Mouse (Mus musculus) adrenal gland, adult 2 months (tissue): ENCODE measurements around the gene BC029722. TPM values are rescaled to one million over a fixed set of nuclear protein-coding genes. Genes with fewer than 3 reads are reported as not detected.

Source experiments
- DNase-seq: peaks from one replicate; pipeline ENCODE4 v3.0.0; 2021
- polyA plus RNA-seq: library from polyadenylated mRNA; depleted of rRNA; stranded (reverse); fragments of >200 nt; gene quantifications from 2 replicates; pipeline ENCODE4 v1.2.3, GENCODE M21; 2012; rRNA removed
- total RNA-seq, 2 experiments: library from RNA; stranded (reverse); gene quantifications; 2 replicates each; pipeline ENCODE4 v1.2.3; 2021

Gene BC029722
- total and polyA plus RNA-seq, 3 experiments = 235 to 733 (median 249) TPM

GRCm38 (mm10) chr2:155779066-155779465 lies 40.2 kb downstream of the BC029722 start:
- no peak for DNase-seq

GRCm38 (mm10) chr2:155778004-155778403 lies 41.2 kb downstream of the BC029722 start:
- DNase-seq = no peak

GRCm38 (mm10) chr2:155777688-155777985 lies 41.6 kb downstream of the BC029722 start:
- DNase-seq = no peak

- DNase-seq = no peak
Observed at GRCm38 (mm10) chr2:155776824-155777687, 42.2 kb downstream of the BC029722 start.

- DNase-seq = peak; percentile 83
Observed at GRCm38 (mm10) chr2:155775685-155776263, 43.5 kb downstream of the BC029722 start.

GRCm38 (mm10) chr2:155774927-155775684 lies 44.1 kb downstream of the BC029722 start, which contains the start of gene Mmp24:
Gene Mmp24, plus strand, starts transcription at chr2:155775342.
- no peak for DNase-seq

GRCm38 (mm10) chr2:155774261-155774926 lies 44.8 kb downstream of the BC029722 start:
- DNase-seq = no peak

GRCm38 (mm10) chr2:155773664-155774063 lies 45.6 kb downstream of the BC029722 start:
- DNase-seq = no peak

Other genes with a start within 250 kb of the BC029722 start
- gene Gss, start 226.6 kb downstream of the BC029722 start, total RNA-seq = 10 to 100 TPM; 53.7 to 98.5 TPM
- gene Gss, start 226.6 kb downstream of the BC029722 start, polyA plus RNA-seq = 67.6 and 101 TPM in 2 replicates
- under 1 TPM; 0.10 to 0.20 TPM for gene Myh7b, start 208.2 kb downstream of the BC029722 start, total RNA-seq
- 0.40 TPM in 1 of 2 replicates, not detected in the other for gene Myh7b, start 208.2 kb downstream of the BC029722 start, polyA plus RNA-seq
- 100 to 1,000 TPM; 125 to 152 TPM for gene Trpc4ap, start 127.0 kb downstream of the BC029722 start, total RNA-seq
- 205 and 228 TPM in 2 replicates for gene Trpc4ap, start 127.0 kb downstream of the BC029722 start, polyA plus RNA-seq
- gene Edem2, start 90.0 kb downstream of the BC029722 start, total RNA-seq = 10 to 100 TPM; 43.3 to 45.9 TPM
- 75.3 and 82.1 TPM in 2 replicates for gene Edem2, start 90.0 kb downstream of the BC029722 start, polyA plus RNA-seq
- gene Gm17581, start 83.6 kb downstream of the BC029722 start, total RNA-seq = not detected
- not detected in 2 replicates for gene Gm17581, start 83.6 kb downstream of the BC029722 start, polyA plus RNA-seq
- gene Procr, start 68.3 kb downstream of the BC029722 start, total RNA-seq = 10 to 100 TPM; 64.5 to 66.2 TPM
- 14.8 and 19.2 TPM in 2 replicates for gene Procr, start 68.3 kb downstream of the BC029722 start, polyA plus RNA-seq
- 1 to 10 TPM; 1.2 to 1.9 TPM for gene Mmp24, start 44.1 kb downstream of the BC029722 start, total RNA-seq
- 1.4 and 2.0 TPM in 2 replicates for gene Mmp24, start 44.1 kb downstream of the BC029722 start, polyA plus RNA-seq
- 100 to 1,000 TPM; 145 to 164 TPM for gene Eif6, start 7.5 kb upstream of the BC029722 start, total RNA-seq
- 183 and 185 TPM in 2 replicates for gene Eif6, start 7.5 kb upstream of the BC029722 start, polyA plus RNA-seq
- gene Fam83c, start 15.4 kb upstream of the BC029722 start, total RNA-seq = under 1 TPM in 1 of 2 experiments, not detected in 1; 0.10 TPM
- 0.03 and 0.04 TPM in 2 replicates for gene Fam83c, start 15.4 kb upstream of the BC029722 start, polyA plus RNA-seq
- 100 to 1,000 TPM; 103 to 138 TPM for gene Uqcc1, start 110.9 kb upstream of the BC029722 start, total RNA-seq
- gene Uqcc1, start 110.9 kb upstream of the BC029722 start, polyA plus RNA-seq = 20.3 and 25.0 TPM in 2 replicates
- gene Gm15557, start 121.3 kb upstream of the BC029722 start, total RNA-seq = not detected
- not detected in 2 replicates for gene Gm15557, start 121.3 kb upstream of the BC029722 start, polyA plus RNA-seq
- gene Gdf5, start 125.9 kb upstream of the BC029722 start, total RNA-seq = 1 to 10 TPM in 1 of 2 experiments, under 1 TPM in 1; 0.14 to 1.7 TPM
- 0.31 and 0.39 TPM in 2 replicates for gene Gdf5, start 125.9 kb upstream of the BC029722 start, polyA plus RNA-seq
- gene Cep250, start 137.0 kb upstream of the BC029722 start, total RNA-seq = 10 to 100 TPM in 1 of 2 experiments, 1 to 10 TPM in 1; 6.1 to 11.9 TPM
- 5.2 and 9.4 TPM in 2 replicates for gene Cep250, start 137.0 kb upstream of the BC029722 start, polyA plus RNA-seq
- gene 6430550D23Rik, start 188.6 kb upstream of the BC029722 start, total RNA-seq = 1 to 10 TPM; 2.7 to 2.8 TPM
- gene 6430550D23Rik, start 188.6 kb upstream of the BC029722 start, polyA plus RNA-seq = 1.9 and 2.6 TPM in 2 replicates
- 100 to 1,000 TPM; 237 to 261 TPM for gene Ergic3, start 188.6 kb upstream of the BC029722 start, total RNA-seq
- gene Ergic3, start 188.6 kb upstream of the BC029722 start, polyA plus RNA-seq = 260 and 283 TPM in 2 replicates
- not detected for gene Fer1l4, start 233.5 kb upstream of the BC029722 start, total RNA-seq
- gene Fer1l4, start 233.5 kb upstream of the BC029722 start, polyA plus RNA-seq = not detected in 2 replicates
- gene Spag4, start 245.7 kb upstream of the BC029722 start, total RNA-seq = 1 to 10 TPM; 3.7 to 4.9 TPM
- gene Spag4, start 245.7 kb upstream of the BC029722 start, polyA plus RNA-seq = 2.3 and 3.8 TPM in 2 replicates